Mouse (Mus musculus) heart, adult 2 months (tissue): ENCODE results near the gene Nfia. TPM values are rescaled to one million over a fixed set of nuclear protein-coding genes. Genes with fewer than 3 reads are reported as not detected.

ENCODE experiments used
- DNase-seq, 2 experiments: peaks; one replicate each; pipeline ENCODE4 v3.0.0; 2021
- H3K27ac ChIP-seq: fragments of 200-600 bp; 2 replicates; pipeline ENCODE4 v1.8.1; 2022
- H3K27me3 ChIP-seq: fragments of 200-500 bp; 2 replicates; pipeline ENCODE4 v1.6.1; 2012; ENCODE audit warnings: mild to moderate bottlenecking, low read length, inconsistent platforms, mixed read lengths; ENCODE audit not compliant: control insufficient read depth, insufficient read depth
- H3K36me3 ChIP-seq: fragments of 200-500 bp; 2 replicates; pipeline ENCODE4 v1.6.1; 2012; ENCODE audit warnings: low read length, inconsistent platforms; ENCODE audit not compliant: control insufficient read depth, insufficient read depth
- H3K4me1 ChIP-seq: fragments of 200-500 bp; 2 replicates; pipeline ENCODE4 v1.6.1; 2011; ENCODE audit warnings: low read length; ENCODE audit not compliant: control insufficient read depth, insufficient read depth
- H3K4me3 ChIP-seq: fragments of 200-600 bp; 2 replicates; pipeline ENCODE4 v1.8.1; 2022
- H3K79me2 ChIP-seq: fragments of 200-500 bp; replicated peaks from 2 replicates; pipeline ENCODE4 v1.6.1; 2012; ENCODE audit warnings: mild to moderate bottlenecking, inconsistent platforms, low read length, moderate library complexity, mixed read lengths; ENCODE audit not compliant: control insufficient read depth, insufficient read depth
- H3K9ac ChIP-seq: fragments of 200-500 bp; 2 replicates; pipeline ENCODE4 v1.6.1; 2012; ENCODE audit warnings: low read depth, mild to moderate bottlenecking, control low read depth, inconsistent platforms, low read length, mixed read lengths
- CTCF ChIP-seq: fragments of 200-600 bp; IDR thresholded peaks from 2 replicates; pipeline ENCODE4 v1.8.1; 2022; ENCODE audit warnings: antibody characterized with exemption, mild to moderate bottlenecking, moderate library complexity
- EP300 ChIP-seq: fragments of 200-500 bp; IDR thresholded peaks from 2 replicates; pipeline ENCODE4 v1.6.1; 2011; ENCODE audit warnings: low read depth, low read length, control low read depth; ENCODE audit not compliant: insufficient read depth
- POLR2A ChIP-seq: fragments of 200-500 bp; IDR thresholded peaks from 2 replicates; pipeline ENCODE4 v1.6.1; 2011; ENCODE audit warnings: mild to moderate bottlenecking, low read depth, low read length, control low read depth; ENCODE audit not compliant: insufficient read depth
- WGBS: fragments of 180-500 bp; shearing (Covaris S2); methylation state at CpG from one replicate; pipeline ENCODE4 v1.1.7; 2018; 5-methylcytosine and 5-hydroxymethylcytosine counted together
- intact Hi-C: fragments of 180-260 bp; cut with DNase I; formaldehyde crosslinking; loops from one replicate; pipeline ENCODE4 v1.15.1; 2025
- polyA plus RNA-seq: library from polyadenylated mRNA; depleted of rRNA; stranded (reverse); fragments of >200 nt; gene quantifications from 2 replicates; pipeline ENCODE4 v1.2.3, GENCODE M21; 2012
- total RNA-seq, 2 experiments: library from RNA; stranded (reverse); gene quantifications; 2 replicates each; pipeline ENCODE4 v1.2.3; 2021

Nfia gene
- total and polyA plus RNA-seq, 3 experiments, result 70.3 to 128 (median 126) TPM

DNA sequence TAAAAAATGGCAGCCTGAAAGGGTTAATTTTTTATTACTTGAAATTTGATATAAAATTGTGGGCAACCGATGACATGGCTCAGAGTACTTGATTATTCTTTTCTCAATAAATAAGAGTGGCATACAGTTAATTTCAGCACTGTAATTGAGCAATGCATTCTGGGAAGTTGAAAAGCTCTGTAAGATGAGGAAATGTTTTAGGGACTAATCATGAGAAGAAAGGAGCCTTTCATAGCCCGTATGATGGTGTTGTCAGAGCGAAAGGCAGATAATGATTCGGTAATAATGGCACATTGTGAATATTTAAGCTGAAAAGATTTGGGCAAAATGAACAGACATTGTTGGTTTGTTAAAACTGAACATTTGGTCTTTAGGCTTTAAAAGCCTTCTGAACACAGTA is 133.3 kb downstream of the Nfia start:
- H3K4me1 ChIP-seq, result peaks cover 12% of the 10 kb centered on the region
- H3K79me2 ChIP-seq, result peaks cover 1% of the 10 kb centered on the region; the same call in 1 of the 2 replicates
- no peak for DNase-seq
- no peak overlapping the region for H3K4me3 ChIP-seq
- TF ChIP-seq EP300 (no peak), CTCF (no peak), POLR2A (no peak)
- H3K36me3 ChIP-seq, result peaks cover 25% of the 10 kb centered on the region
- 70% methylated on average over 4 of the region's 4 CpGs for WGBS
- intact Hi-C loops, result loop anchor here (5.0 kb wide), 1 partner anchor 129 kb away; the partner anchor contains the start of gene E130114P18Rik
- H3K27ac ChIP-seq, result no peak overlapping the region; the same call in 1 of the 2 replicates
- no peak overlapping the region for H3K9ac ChIP-seq
- H3K27me3 ChIP-seq, result no peaks in the 10 kb centered on the region

- peak overlapping the region; percentile 79 for H3K27ac ChIP-seq
- WGBS, result 66% methylated on average over 4 of the region's 4 CpGs
- peak overlapping the region; percentile 49 for H3K9ac ChIP-seq
- H3K4me1 ChIP-seq, result peaks cover 17% of the 10 kb centered on the region
- H3K36me3 ChIP-seq, result peaks cover 30% of the 10 kb centered on the region
- H3K27me3 ChIP-seq, result no peaks in the 10 kb centered on the region
- peaks cover 4% of the 10 kb centered on the region for H3K79me2 ChIP-seq
- peak in 1 of 2 experiments; percentile 66 for DNase-seq
- H3K4me3 ChIP-seq, result no peak overlapping the region
- TF ChIP-seq POLR2A, result no peak
- TF ChIP-seq EP300, result peak; percentile 66
- intact Hi-C loops, result loop anchor here (5.0 kb wide), 1 partner anchor 131 kb away; the partner anchor contains the start of gene E130114P18Rik
These were observed 136.1 kb downstream of the Nfia start for GRCm38 (mm10) chr4:97908576-97909147.

- H3K4me3 ChIP-seq, result no peak overlapping the region
- TF ChIP-seq CTCF, result no peak
- no peak for TF ChIP-seq EP300
- no peak for TF ChIP-seq POLR2A
- 63% methylated on average over 9 of the region's 9 CpGs for WGBS
- intact Hi-C loops, result no loop called here
- H3K79me2 ChIP-seq, result peaks cover 9% of the 10 kb centered on the region
- no peaks in the 10 kb centered on the region for H3K27me3 ChIP-seq
- H3K9ac ChIP-seq, result no peak overlapping the region
- no peak for DNase-seq
- H3K27ac ChIP-seq, result peak overlapping the region; percentile 79
- peaks cover 29% of the 10 kb centered on the region for H3K36me3 ChIP-seq
- H3K4me1 ChIP-seq, result peaks cover 16% of the 10 kb centered on the region
These were observed 137.7 kb downstream of the Nfia start for GRCm38 (mm10) chr4:97910115-97910776.

DNA sequence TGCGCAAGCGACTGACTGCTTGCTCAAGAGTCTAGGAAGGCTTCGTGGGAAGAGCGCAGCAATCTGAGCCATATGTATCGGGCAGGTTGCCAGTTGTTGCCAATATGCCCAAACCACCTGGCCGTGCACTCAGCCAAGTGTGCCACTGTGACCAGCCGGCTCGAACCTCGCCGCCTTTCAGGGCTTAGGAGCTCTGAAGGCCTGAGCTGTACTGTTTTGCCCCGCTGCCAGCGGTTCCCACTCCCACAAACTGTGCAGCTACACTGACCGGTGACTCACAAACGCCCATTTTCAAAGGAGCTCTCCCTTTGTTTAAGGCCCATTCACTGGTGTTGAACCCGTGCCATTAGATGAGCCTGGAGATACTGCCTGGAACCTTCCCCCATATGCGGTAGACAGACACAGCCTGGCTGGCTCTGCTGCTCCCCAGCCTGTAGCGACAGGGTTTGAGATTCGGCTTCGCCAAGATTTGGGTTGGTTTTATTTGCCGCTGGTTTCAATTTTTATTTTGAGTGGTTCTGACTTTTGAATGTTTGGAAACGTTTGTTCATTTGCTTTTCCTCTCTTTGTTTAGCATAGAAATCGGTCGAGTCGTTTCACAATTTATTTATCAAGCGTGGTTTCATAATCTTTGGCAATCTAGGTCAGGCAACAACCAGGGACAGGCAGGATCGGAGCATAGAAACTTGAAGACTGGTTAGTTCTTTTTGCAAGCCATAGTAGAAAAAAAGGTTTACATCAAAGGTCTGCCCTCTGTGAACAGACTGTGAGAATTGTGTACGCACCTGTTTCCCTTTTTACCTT is 138.4 kb downstream of the Nfia start:
- H3K27me3 ChIP-seq, result no peaks in the 10 kb centered on the region
- DNase-seq, result peak in 1 of 2 experiments; percentile 45
- peak overlapping the region; percentile 79 for H3K27ac ChIP-seq
- intact Hi-C loops, result no loop called here
- WGBS, result 72% methylated on average over 27 of the region's 27 CpGs
- peaks cover 29% of the 10 kb centered on the region for H3K36me3 ChIP-seq
- TF ChIP-seq POLR2A, result no peak
- H3K9ac ChIP-seq, result no peak overlapping the region
- peaks cover 14% of the 10 kb centered on the region for H3K4me1 ChIP-seq
- H3K79me2 ChIP-seq, result peaks cover 9% of the 10 kb centered on the region
- no peak overlapping the region for H3K4me3 ChIP-seq

GRCm38 (mm10) chr4:97911755-97912154 is 139.2 kb downstream of the Nfia start:
- H3K27me3 ChIP-seq, result no peaks in the 10 kb centered on the region
- peaks cover 25% of the 10 kb centered on the region for H3K36me3 ChIP-seq
- H3K79me2 ChIP-seq, result peaks cover 9% of the 10 kb centered on the region
- peak overlapping the region; percentile 51; the same call in 1 of the 2 replicates for H3K9ac ChIP-seq
- peak overlapping the region; percentile 79 for H3K27ac ChIP-seq
- DNase-seq, result no peak
- peaks cover 14% of the 10 kb centered on the region for H3K4me1 ChIP-seq
- H3K4me3 ChIP-seq, result no peak overlapping the region
- intact Hi-C loops, result no loop called here
- TF ChIP-seq CTCF, result no peak
- no peak for TF ChIP-seq EP300
- TF ChIP-seq POLR2A, result no peak
- 65% methylated on average over 7 of the region's 7 CpGs for WGBS

GRCm38 (mm10) chr4:97912155-97912554 is 139.6 kb downstream of the Nfia start:
- no peak for TF ChIP-seq CTCF
- TF ChIP-seq POLR2A, result no peak
- no peak for TF ChIP-seq EP300
- peak overlapping the region; percentile 79 for H3K27ac ChIP-seq
- 50% methylated on average over 6 of the region's 6 CpGs for WGBS

More at GRCm38 (mm10) chr4:97912155-97912554, 139.6 kb downstream of the Nfia start:
- peaks cover 14% of the 10 kb centered on the region for H3K4me1 ChIP-seq
- no peak overlapping the region for H3K9ac ChIP-seq
- no peak for DNase-seq
- no peak overlapping the region for H3K4me3 ChIP-seq
- H3K36me3 ChIP-seq, result peaks cover 25% of the 10 kb centered on the region
- no peaks in the 10 kb centered on the region for H3K27me3 ChIP-seq
- intact Hi-C loops, result no loop called here
- H3K79me2 ChIP-seq, result peaks cover 9% of the 10 kb centered on the region
